Mouse (Mus musculus) layer of hippocampus, postnatal 25 days (tissue): ENCODE measurements around the gene Get4. TPM values are rescaled to one million over a fixed set of nuclear protein-coding genes. Genes with fewer than 3 reads are reported as not detected.

Source experiments
- DNase-seq, 2 experiments: peaks; one replicate each; pipeline ENCODE4 v3.0.0; 2022; ENCODE audit warnings: mixed read lengths in 2 of 2, low spot score in 1 of 2; ENCODE audit errors: extremely low spot score in 1 of 2
- total RNA-seq, 2 experiments: library from RNA; stranded (reverse); gene quantifications; 2 replicates each; pipeline ENCODE4 v1.2.3; 2021

The Get4 gene
- 10 to 100 TPM; 45.2 to 55.3 TPM for total RNA-seq

GRCm38 (mm10) chr5:139252081-139252909 is at the start of gene Get4:
Gene Get4, plus strand, starts transcription at chr5:139252324.
- peak; percentile 87 to 99 for DNase-seq

- no peak for DNase-seq
Measured at GRCm38 (mm10) chr5:139203312-139203711, 48.8 kb upstream of the Get4 start.

DNA sequence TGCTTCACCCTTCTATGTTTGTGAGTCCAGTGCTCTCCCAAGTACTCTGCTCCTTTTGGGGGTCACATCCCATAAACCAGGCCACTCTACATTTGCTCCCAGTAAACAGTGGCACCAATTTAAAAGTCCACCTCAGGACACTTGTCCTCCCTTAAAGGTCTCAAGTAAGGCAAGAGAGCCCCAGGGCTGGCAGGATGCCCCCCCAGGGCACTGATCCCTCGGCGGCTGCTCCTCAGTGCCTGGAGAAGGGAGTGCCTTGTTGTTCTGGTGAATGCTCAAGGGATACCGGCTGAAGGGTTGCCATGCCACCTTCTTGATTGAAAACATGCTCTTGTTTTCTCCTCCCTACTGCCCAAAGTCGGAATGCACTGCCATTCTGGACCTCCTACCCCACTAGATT is 46.0 kb upstream of the Get4 start:
- DNase-seq = no peak

GRCm38 (mm10) chr5:139206525-139206924 is 45.6 kb upstream of the Get4 start:
- DNase-seq = no peak

GRCm38 (mm10) chr5:139208183-139208582 is 43.9 kb upstream of the Get4 start:
- DNase-seq = no peak

DNA sequence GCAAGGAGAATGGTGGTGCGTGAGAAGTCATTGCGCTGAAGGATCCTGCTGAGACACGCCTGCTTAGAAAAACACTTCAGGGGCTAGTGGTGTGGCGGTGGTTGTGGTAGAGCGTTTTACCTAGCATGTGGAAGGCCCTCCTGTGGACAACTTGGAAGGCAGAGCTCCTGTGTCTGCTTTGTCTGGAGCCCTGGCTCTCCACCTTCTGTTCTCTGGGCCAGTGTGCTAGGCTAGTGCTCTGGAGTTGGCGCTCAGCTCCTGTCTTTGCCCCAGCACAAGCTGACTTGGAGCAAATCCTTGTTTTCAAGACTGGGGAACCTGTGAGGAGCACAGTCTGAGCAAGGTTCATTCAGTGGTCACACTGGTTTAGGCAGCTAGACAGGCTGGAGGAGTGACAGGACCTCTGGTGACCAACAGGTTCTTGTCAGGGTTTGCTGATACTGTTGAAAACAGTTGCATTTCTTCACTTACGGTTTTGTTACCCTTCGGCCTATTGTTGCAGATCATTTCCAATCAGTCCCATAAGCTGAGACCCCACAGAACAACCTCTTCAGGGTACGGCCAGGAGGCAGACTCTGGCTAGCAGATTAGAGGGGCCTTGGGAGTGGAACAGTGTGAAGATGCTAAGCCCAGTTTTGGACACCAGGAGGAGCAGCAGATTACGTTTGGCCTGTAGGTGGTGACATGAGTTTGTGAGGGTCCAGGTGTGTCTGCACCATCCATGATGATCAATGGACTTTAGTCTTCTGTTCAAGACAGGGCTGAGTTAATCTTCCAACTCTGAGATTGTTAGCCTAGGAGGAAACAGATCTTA is 43.0 kb upstream of the Get4 start:
- DNase-seq = no peak

DNA sequence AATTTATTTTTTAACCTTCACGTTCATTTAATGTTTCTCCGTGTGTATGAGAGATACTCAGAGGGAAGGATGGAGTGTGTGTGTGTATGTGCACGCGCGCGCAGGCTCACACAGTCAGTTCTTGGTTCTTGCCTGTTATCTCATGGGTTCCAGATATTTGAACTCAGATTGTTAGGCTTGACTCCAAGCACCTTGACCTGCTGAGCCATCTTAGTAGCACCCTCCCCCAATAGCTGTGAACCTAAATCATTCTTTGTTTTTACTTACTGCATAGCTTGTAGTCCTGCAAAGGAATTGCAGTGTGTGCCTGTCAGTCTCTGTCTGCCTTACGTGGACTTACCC is 42.5 kb upstream of the Get4 start:
- DNase-seq = no peak

GRCm38 (mm10) chr5:139211737-139212385 is 40.3 kb upstream of the Get4 start:
- no peak for DNase-seq

GRCm38 (mm10) chr5:139214298-139214697 is 37.8 kb upstream of the Get4 start:
- DNase-seq = no peak

DNA sequence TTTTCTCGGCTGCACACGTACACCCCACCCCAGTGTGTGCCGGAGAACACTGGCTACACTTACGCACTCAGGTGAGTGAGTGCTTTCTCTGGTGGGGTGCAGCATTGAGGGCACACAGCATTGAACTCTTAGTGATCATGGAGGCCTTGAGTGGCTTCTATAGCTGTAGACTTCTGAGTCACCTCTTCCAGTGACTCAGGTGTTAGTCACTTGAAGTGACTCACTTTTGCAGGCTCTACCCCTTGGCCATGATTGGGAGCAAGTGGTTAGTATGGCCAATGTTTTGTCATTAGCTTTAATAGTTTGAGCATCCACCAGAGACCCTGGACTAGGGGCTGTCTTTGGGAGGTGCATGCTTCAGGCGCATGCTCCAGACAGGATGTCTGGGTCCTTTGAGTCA is 36.9 kb upstream of the Get4 start:
- DNase-seq = no peak

DNA sequence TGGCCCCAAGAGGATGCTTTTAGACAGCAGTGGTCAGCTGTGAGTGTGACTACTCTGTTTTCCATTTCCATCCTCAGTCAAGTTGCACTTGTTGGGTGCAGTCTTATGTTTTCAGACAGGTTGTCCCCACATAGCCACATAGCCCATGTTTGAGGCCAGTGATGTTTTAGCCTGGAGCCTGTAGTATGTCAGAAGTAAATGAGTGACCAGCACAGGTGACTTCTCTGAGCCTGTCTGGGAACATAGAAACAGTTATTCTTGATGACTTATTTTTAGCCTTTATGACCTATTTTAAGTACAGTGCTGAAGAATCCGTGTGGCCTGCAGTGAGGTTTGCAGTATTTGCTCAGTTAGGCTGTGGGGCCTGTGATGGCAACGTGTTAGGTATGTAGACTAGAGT is 36.0 kb upstream of the Get4 start:
- no peak for DNase-seq

DNA sequence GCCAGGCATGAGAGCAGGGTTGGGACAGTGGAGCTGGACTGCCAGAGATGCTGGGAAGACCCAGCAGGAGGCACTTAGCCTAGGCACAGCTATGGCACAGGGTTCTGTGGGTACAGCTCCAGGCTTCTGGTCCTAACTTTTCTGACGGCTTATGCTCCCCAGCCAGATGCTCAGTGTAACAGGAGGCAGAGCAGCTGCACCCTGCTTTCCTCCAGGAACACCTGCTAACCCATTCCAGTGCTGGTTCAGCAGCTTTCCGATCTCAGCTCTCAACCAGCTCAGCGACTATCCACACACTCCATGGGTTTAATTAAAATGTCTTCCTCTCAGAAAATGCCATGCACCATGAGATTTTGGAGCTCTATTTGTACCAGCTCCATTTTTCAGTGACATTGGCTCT is 35.4 kb upstream of the Get4 start:
- DNase-seq = no peak

GRCm38 (mm10) chr5:139220006-139220515 is 32.1 kb upstream of the Get4 start:
- DNase-seq = no peak

DNA sequence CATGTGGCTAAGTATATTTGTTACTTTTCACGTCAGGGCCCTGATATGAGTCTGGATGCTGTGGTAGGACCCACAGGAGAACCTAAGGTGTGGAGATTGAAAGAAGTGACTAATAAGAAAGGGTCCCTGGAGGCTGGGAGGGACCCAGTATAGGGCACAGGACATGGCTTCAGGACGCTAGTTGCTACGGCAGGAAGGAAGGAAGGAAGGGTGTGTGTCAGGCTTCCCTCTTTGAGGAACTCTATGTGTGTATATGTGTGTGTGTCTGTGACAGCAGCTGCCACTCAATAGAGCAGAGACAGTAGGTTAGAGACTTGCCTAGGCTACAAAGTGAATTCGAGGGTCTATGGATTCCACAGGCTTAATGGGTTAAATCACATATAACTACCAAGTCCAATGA is 31.5 kb upstream of the Get4 start:
- DNase-seq = no peak

- DNase-seq = no peak
Measured at GRCm38 (mm10) chr5:139223331-139223730, 28.8 kb upstream of the Get4 start.

GRCm38 (mm10) chr5:139227236-139227635 is 24.9 kb upstream of the Get4 start:
- no peak for DNase-seq

- DNase-seq = no peak
Measured at GRCm38 (mm10) chr5:139227645-139228044, 24.5 kb upstream of the Get4 start.

DNA sequence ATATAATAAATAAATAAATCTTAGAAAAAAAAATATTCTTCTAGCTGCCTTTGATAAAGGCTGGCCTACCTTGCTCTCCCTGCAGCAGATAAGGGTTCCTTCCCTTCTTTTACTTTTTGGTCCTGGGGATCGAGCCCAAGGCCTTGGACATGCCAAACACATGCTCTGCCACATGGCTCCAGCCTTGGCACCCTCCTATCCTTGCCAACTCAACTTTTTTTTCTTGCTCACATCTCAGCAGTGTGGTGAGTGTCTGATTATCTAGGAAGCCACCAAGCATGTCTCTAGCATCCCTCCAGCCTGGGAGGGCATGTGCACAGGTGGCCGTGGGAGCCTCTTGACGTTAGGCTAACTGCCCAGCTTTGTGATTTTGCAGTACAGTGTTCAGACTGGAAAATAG is 23.8 kb upstream of the Get4 start:
- DNase-seq = no peak

- no peak for DNase-seq
Measured at GRCm38 (mm10) chr5:139229716-139230115, 22.4 kb upstream of the Get4 start.

DNA sequence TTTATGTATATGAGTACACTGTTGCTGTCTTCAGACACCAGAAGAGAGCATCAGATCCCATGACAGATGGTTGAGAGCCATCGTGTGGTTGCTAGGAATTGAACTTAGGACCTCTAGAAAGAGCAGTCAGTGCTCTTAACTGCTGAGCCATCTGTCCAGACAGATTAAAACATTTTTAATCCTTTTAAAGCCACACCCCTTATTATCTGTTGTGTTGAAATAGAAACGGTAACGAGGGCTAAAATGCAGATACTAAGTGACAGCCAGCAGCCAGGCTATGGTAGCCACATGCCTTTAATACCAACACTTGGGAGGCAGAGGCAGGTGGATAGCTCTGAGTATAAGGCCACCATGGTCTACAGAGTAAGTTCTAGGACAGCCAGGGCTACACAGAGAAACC is 20.0 kb upstream of the Get4 start:
- no peak for DNase-seq

DNA sequence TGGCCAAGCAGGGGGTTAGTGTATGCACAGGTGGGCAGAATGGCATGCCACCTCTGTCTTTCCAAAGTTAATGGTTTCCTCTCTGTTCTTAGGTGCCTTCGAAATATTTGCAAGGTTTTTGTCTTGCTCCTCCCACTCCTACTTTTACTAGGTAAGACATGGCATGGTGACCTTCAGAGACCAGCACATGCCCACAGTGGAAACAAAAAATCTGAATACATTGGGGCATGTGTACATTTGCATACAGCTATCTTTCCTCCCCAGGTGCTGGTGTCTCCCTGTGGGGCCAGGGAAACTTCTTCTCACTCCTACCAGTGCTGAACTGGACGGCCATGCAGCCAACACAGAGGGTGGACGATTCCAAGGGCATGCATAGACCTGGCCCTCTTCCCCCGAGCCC is 17.7 kb upstream of the Get4 start:
- no peak for DNase-seq
